Mouse (Mus musculus) cortical plate, adult 2 months (tissue): ENCODE measurements around the gene Gfpt2.

Experiments
- CTCF ChIP-seq: fragments of 200-500 bp; IDR thresholded peaks from 2 replicates; pipeline ENCODE4 v1.5.1; 2011; ENCODE audit warnings: mild to moderate bottlenecking, control low read depth, low read length; ENCODE audit not compliant: insufficient read depth; ENCODE audit errors: extremely low read depth
- POLR2A ChIP-seq: fragments of 200-500 bp; IDR thresholded peaks from 2 replicates; pipeline ENCODE4 v1.6.1; 2011; ENCODE audit warnings: mild to moderate bottlenecking, low read length, control low read depth; ENCODE audit not compliant: insufficient read depth; ENCODE audit errors: extremely low read depth

DNA sequence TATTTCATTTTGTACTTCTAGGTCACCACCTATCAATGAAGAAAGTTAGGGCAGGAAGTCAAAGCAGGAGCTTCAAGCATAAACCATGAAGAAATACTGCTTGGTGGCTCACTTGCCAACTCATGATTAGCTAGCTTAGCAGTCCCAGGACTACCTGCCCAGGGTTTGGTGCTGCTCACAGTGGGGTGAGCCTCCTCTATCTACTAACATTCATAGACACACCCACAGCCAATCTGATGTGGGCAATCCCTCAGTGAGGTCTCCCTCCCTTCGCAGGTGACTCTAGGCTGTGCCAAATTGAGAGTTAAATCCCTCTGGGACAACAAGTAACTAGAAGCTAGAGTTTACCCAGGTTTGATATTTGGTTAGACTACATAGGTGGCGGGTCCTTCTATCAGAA lies 28.4 kb downstream of the Gfpt2 start:
- no peak for TF ChIP-seq POLR2A
- TF ChIP-seq CTCF = no peak
